Mouse (Mus musculus) heart, embryonic 11.5 days (tissue): ENCODE measurements around the gene Sipa1l2. TPM values are rescaled to one million over a fixed set of nuclear protein-coding genes. Genes with fewer than 3 reads are reported as not detected.
A peak's percentile ranks its signal among the peaks of the same experiment; 100 is the strongest.

Experiments
- ATAC-seq: fragments of 200-750 bp; cut with Nextera tagmentation; replicated peaks from 2 replicates; pipeline ENCODE4 v1.8.0; 2017; ENCODE audit warnings: moderate library complexity; ENCODE audit not compliant: insufficient number of reproducible peaks, low FRiP score, low TSS enrichment
- H3K27ac ChIP-seq: fragments of 300-500 bp; sonication (generic); 2 replicates; pipeline ENCODE4 v1.5.1; 2014; ENCODE audit warnings: mild to moderate bottlenecking, low read depth, low read length
- H3K27me3 ChIP-seq: fragments of 300-500 bp; sonication (generic); 2 replicates; pipeline ENCODE4 v1.6.1; 2014; ENCODE audit warnings: mild to moderate bottlenecking, low read length, mixed read lengths; ENCODE audit not compliant: control insufficient read depth, insufficient read depth
- H3K36me3 ChIP-seq: fragments of 300-500 bp; sonication (generic); 2 replicates; pipeline ENCODE4 v1.6.1; 2014; ENCODE audit warnings: mild to moderate bottlenecking, low read length, moderate library complexity, mixed read lengths; ENCODE audit not compliant: control insufficient read depth, insufficient read depth
- H3K4me1 ChIP-seq: fragments of 300-500 bp; sonication (generic); 2 replicates; pipeline ENCODE4 v1.6.1; 2014; ENCODE audit warnings: low read length; ENCODE audit not compliant: control insufficient read depth, insufficient read depth
- H3K4me2 ChIP-seq: fragments of 300-500 bp; sonication (generic); 2 replicates; pipeline ENCODE4 v1.6.1; 2014; ENCODE audit warnings: mild to moderate bottlenecking, moderate library complexity
- H3K4me3 ChIP-seq: fragments of 300-500 bp; sonication (generic); 2 replicates; pipeline ENCODE4 v1.5.1; 2014; ENCODE audit warnings: low read depth, low read length
- H3K9ac ChIP-seq: fragments of 300-500 bp; sonication (generic); 2 replicates; pipeline ENCODE4 v1.6.1; 2014; ENCODE audit warnings: mild to moderate bottlenecking, low read depth, low read length, moderate library complexity
- H3K9me3 ChIP-seq: fragments of 300-500 bp; sonication (generic); replicated peaks from 2 replicates; pipeline ENCODE4 v1.6.1; 2016; ENCODE audit warnings: low read length; ENCODE audit not compliant: control insufficient read depth
- WGBS: fragments of 180-500 bp; shearing (Covaris S2); extraction: QIAGEN DNeasy Blood & Tissue Kit; methylation state at CpG from one replicate; pipeline ENCODE4 v1.1.7; 2014; ENCODE audit not compliant: insufficient replicate concordance; 5-methylcytosine and 5-hydroxymethylcytosine counted together
- polyA plus RNA-seq: library from polyadenylated mRNA; unstranded; fragments of >200 nt; fragmentation: Nextera tagmentation; extraction: Ambion mirVana; gene quantifications from 2 replicates; pipeline ENCODE4 v1.2.1, GENCODE M21; 2014

The Sipa1l2 gene
- polyA plus RNA-seq, 1 experiment from 2014 or later = 16.8 TPM

DNA sequence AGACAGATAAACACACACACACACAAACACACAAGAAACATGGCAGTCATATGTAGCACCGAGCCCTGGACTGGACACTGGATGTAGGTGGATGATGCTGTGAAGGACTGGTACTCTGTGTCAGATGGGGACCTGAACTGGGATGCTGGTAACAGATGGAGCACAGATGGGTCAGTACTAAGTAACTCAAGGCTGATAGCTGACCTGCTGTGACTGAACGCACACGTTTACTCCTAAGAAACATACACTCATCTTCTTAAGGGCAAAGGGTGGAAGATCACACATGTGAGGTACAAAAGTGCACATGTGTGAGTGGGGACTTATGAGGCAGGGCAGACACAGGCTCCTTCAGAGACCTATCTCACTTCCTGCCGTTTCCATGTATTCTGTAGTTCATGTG, 50.7 kb downstream of the Sipa1l2 start:
- H3K27ac ChIP-seq = no peak overlapping the region
- ATAC-seq = no peak
- H3K4me1 ChIP-seq = peaks cover 75% of the 10 kb centered on the region
- no peak overlapping the region for H3K4me2 ChIP-seq
- H3K9me3 ChIP-seq = no peaks in the 10 kb centered on the region
- no peak overlapping the region for H3K4me3 ChIP-seq
- no peaks in the 10 kb centered on the region for H3K27me3 ChIP-seq
- H3K36me3 ChIP-seq = no peaks in the 10 kb centered on the region
- WGBS = 66% methylated on average over 4 of the region's 4 CpGs
- H3K9ac ChIP-seq = no peak overlapping the region

DNA sequence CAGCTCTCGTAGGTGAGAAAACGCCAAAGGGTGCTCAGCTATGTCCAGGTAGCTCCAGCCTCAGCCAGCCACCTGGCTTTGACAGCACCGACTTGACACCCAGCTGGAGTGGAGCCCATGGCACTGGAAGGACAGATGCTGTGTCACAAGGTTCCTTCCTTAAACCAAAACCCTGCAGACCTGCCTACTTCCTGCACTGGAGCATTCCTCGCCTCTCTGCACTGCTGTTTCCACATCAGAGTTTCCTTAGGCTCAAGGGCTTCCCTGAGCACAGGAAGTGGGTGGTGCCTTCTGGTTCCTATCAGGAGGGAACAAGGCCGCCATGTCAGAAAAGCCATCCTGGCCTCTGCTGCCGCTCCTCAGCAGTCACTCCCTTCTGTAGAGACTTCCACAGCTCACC, 51.3 kb downstream of the Sipa1l2 start:
- WGBS = 50% methylated on average over 6 of the region's 6 CpGs
- 0 out of 2 replicates have a peak, but pooled peaks have one; percentile 43 for ATAC-seq
- no peaks in the 10 kb centered on the region for H3K27me3 ChIP-seq

DNA sequence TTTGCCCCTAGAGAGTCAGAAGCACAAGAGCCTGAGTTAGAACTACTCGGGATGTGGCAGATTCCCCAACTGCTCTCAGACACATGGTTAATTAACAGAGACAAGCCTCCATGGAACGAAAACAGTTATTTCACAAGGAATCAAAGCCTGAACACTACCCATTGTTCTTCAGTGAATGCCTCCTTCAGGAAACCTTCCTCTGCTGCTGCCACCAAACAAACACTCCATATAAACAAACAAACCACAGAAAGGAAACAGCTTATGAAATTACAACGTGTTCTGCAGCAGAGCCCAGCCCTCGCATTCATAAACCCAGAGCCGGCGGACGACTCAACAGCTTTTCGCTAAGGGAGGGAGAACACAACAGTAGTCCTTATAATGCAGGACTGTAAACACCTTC, 52.2 kb downstream of the Sipa1l2 start:
- no peaks in the 10 kb centered on the region for H3K9me3 ChIP-seq
- peak overlapping the region; percentile 41; the same call in 1 of the 2 replicates for H3K27ac ChIP-seq
- no peaks in the 10 kb centered on the region for H3K27me3 ChIP-seq
- H3K4me1 ChIP-seq = peaks cover 75% of the 10 kb centered on the region
- 75% methylated on average over 8 of the region's 8 CpGs for WGBS
- H3K4me3 ChIP-seq = no peak overlapping the region
- no peaks in the 10 kb centered on the region for H3K36me3 ChIP-seq
- ATAC-seq = no peak
- no peak overlapping the region for H3K4me2 ChIP-seq
- H3K9ac ChIP-seq = no peak overlapping the region

More for the DNA sequence above, 51.3 kb downstream of the Sipa1l2 start:
- Histone ChIP-seq H3K36me3 (no peaks in the 10 kb centered on the region), H3K4me1 (peaks cover 76% of the 10 kb centered on the region), H3K9ac (no peak overlapping the region), H3K4me3 (no peak overlapping the region), H3K27ac (peak overlapping the region; percentile 41; the same call in 1 of the 2 replicates), H3K4me2 (no peak overlapping the region), H3K9me3 (no peaks in the 10 kb centered on the region)

DNA sequence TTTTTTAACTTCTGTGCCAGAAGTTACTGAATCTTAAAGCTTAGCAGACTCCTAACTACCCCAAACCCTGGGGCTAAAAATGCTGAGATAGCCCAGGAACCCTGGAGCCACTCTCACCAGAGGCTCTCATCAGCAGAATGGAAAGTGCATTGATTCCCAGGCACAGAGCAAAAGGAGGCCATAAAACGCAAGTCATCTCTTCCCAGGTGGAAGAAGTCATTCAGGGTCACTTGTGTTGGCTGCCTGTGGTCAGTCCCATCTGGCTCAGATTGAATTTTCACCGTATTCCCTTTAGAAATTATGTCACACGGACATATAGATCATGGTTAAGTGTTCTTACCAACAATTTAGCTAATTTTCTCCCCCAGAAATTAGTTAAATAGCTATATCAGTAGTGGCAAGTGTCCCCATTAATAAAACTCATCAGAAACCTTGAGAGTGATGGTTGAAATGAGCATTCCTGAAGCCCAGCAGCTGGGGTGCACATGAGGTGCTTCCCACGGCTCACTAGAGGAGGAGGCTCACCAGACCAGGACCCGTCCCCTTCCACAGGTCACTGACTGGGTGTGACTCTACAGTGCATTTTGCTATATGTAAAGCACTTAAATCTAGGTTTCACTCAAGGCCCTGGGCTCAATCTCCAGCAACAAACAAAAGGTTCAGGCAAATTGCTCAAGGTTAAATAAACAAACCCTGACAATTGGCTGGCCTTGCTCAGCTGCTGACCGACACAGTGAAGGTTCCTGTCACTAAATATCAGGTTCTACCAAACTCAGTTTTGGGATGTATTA, 53.3 kb downstream of the Sipa1l2 start:
- no peak for ATAC-seq
- H3K4me3 ChIP-seq = no peak overlapping the region
- H3K4me1 ChIP-seq = peaks cover 72% of the 10 kb centered on the region
- H3K9me3 ChIP-seq = no peaks in the 10 kb centered on the region
- H3K9ac ChIP-seq = no peak overlapping the region
- 0 out of 2 replicates have a peak overlapping the region, but pooled peaks have one; percentile 62 for H3K27ac ChIP-seq
- no peak overlapping the region for H3K4me2 ChIP-seq
- H3K36me3 ChIP-seq = no peaks in the 10 kb centered on the region
- no peaks in the 10 kb centered on the region for H3K27me3 ChIP-seq
- 49% methylated on average over 6 of the region's 6 CpGs for WGBS

DNA sequence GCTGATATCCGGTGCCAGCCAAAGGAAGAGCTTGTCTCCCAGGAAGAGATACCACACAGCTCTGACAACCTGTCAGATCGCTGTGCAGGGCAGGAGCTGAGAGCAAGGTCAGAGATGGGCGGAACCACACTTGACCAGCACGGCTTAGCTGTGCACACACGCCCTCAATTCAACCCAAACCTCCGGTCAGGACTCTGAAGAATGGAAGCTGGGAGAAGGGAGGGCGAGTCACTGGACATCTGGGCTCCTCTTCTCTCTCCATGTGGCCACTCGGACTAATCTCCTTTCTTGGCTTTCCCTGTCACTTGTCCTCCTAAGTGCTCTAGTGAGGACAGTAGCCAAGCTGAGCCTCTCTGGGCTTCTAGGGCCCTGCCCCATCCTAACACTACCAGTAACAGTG, 53.9 kb downstream of the Sipa1l2 start:
- Histone ChIP-seq H3K4me1 (peaks cover 74% of the 10 kb centered on the region), H3K27me3 (no peaks in the 10 kb centered on the region), H3K4me3 (no peak overlapping the region), H3K4me2 (no peak overlapping the region), H3K36me3 (no peaks in the 10 kb centered on the region), H3K9ac (0 out of 2 replicates have a peak overlapping the region, but pooled peaks have one; percentile 34), H3K9me3 (no peaks in the 10 kb centered on the region), H3K27ac (peak overlapping the region; percentile 62)
- ATAC-seq = no peak
- WGBS = 26% methylated on average over 8 of the region's 8 CpGs

DNA sequence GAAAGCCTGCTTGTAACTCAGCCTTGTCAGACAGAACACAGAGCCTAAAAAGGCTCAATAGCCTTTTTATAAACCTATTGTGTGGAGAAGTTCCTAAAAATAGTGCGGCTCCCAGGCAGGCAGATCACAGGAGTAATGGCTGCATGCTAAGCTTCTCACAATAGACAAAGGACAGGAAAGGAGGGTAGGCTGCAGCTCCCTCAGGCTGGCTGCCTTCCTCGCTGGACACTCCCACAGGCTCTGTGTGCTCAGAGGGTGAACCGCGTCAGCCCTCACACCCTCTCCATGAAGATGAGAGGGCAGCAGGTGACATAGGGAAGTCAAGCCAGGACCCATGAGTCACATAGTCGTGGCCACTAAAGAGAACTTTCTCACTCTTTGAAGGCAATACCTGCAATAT, 55.7 kb downstream of the Sipa1l2 start:
- ATAC-seq = no peak; the same call in 1 of the 2 replicates
- no peaks in the 10 kb centered on the region for H3K9me3 ChIP-seq
- H3K4me3 ChIP-seq = no peak overlapping the region
- no peaks in the 10 kb centered on the region for H3K27me3 ChIP-seq
- H3K36me3 ChIP-seq = no peaks in the 10 kb centered on the region
- H3K4me2 ChIP-seq = peak overlapping the region; percentile 42
- H3K27ac ChIP-seq = peak overlapping the region; percentile 94
- H3K9ac ChIP-seq = 0 out of 2 replicates have a peak overlapping the region, but pooled peaks have one; percentile 53
- H3K4me1 ChIP-seq = peaks cover 80% of the 10 kb centered on the region
- 19% methylated on average over 5 of the region's 5 CpGs for WGBS

DNA sequence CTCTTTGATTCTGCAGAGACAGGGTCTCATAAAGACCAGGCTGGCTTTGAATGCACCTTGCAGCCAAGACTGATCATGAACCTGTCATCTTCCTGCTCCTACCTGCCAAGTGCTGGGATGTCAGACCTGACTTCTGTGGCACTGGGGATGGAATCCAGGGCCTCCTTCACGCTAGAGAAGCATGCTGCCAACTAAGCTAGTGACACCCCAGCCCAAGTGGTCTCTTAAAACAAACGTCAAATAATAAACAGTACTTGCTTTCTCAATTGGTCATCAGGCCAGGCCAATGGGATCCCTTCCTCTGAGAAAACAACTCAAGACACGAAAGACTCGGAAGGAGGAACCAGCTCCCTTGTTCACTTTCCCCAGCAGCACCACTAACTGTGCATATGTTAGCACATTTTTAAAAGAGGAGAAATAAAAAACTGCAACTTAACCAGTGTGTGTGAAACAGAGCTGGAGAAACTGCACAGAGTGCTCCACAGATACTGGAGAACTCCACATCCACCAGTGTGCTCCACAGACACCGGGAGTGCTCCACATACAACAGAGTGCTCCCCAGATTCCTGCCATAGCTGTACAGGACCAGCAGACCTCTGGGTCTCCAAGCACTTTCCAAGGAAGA, 56.3 kb downstream of the Sipa1l2 start:
- Histone ChIP-seq H3K4me3 (no peak overlapping the region), H3K27me3 (no peaks in the 10 kb centered on the region), H3K36me3 (no peaks in the 10 kb centered on the region), H3K4me2 (peak overlapping the region; percentile 42), H3K27ac (peak overlapping the region; percentile 94), H3K9ac (peak overlapping the region; percentile 53; the same call in 1 of the 2 replicates), H3K9me3 (no peaks in the 10 kb centered on the region), H3K4me1 (peaks cover 86% of the 10 kb centered on the region)
- WGBS = 49% methylated on average over 5 of the region's 5 CpGs
- no peak for ATAC-seq

DNA sequence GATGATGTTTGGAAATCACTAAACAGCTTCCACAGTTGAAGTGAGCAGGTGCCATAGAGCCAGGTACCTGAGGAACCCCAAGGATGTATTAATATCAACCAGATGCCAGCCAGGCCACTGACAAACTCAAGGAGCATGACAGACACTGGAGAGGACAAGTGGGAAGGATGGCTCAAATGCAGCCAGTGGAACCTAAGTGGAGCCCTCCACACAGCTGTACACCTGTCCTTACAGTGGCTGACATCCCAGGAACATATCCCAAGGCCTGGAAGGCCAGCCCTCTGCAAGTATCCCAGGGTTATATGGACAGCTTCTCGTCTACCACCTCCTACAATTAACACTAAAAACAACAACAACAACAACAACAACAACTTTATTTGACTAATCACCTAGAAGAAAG, 57.0 kb downstream of the Sipa1l2 start:
- Histone ChIP-seq H3K27me3 (no peaks in the 10 kb centered on the region), H3K9me3 (no peaks in the 10 kb centered on the region), H3K4me2 (no peak overlapping the region), H3K4me3 (no peak overlapping the region), H3K27ac (no peak overlapping the region), H3K36me3 (no peaks in the 10 kb centered on the region), H3K9ac (no peak overlapping the region), H3K4me1 (peaks cover 91% of the 10 kb centered on the region)
- 71% methylated on average over 1 of the region's 1 CpGs for WGBS
- ATAC-seq = no peak
